Mouse (Mus musculus) spleen, adult 2 months (tissue): ENCODE measurements at regions not wholly inside any gene's neighbourhood (a gene's known extent, or its start where the extent isn't known, plus 50 kb on each side); places are given as distances from the start of the nearest gene placed in this dataset.

Experiments
- CTCF ChIP-seq: fragments of 200-500 bp; IDR thresholded peaks from 2 replicates; pipeline ENCODE4 v1.5.1; 2011; ENCODE audit warnings: mild to moderate bottlenecking, inconsistent platforms; ENCODE audit not compliant: insufficient read depth, insufficient read length, insufficient replicate concordance; ENCODE audit errors: extremely low read depth
- POLR2A ChIP-seq: fragments of 200-500 bp; IDR thresholded peaks from 2 replicates; pipeline ENCODE4 v1.6.1; 2011; ENCODE audit warnings: low read depth, low read length, inconsistent platforms

GRCm38 (mm10) chr15:93103426-93103825 is 171.6 kb downstream of the Gxylt1 start:
- TF ChIP-seq POLR2A (no peak), CTCF (no peak)
